Mouse (Mus musculus) liver, embryonic 14.5 days (tissue): Measurements from ENCODE around the gene Agbl1.

Experiments
- CTCF ChIP-seq: IDR thresholded peaks from 2 replicates; pipeline ENCODE4 v1.5.1; 2016; ENCODE audit warnings: antibody characterized with exemption, low read depth, control low read depth
- EP300 ChIP-seq: IDR thresholded peaks from 2 replicates; pipeline ENCODE4 v1.6.1; 2016; ENCODE audit warnings: antibody characterized with exemption, low read depth

- TF ChIP-seq CTCF, result no peak
- TF ChIP-seq EP300, result no peak
Observed at GRCm38 (mm10) chr7:76701224-76701623, 471.5 kb downstream of the Agbl1 start.
